Mouse (Mus musculus): ENCODE results near the gene Iqgap3. TPM values are rescaled to one million over a fixed set of nuclear protein-coding genes. Genes with fewer than 3 reads are reported as not detected.

Iqgap3 gene
- polyA plus RNA-seq, 1 experiment, result 20.1 TPM

DNA sequence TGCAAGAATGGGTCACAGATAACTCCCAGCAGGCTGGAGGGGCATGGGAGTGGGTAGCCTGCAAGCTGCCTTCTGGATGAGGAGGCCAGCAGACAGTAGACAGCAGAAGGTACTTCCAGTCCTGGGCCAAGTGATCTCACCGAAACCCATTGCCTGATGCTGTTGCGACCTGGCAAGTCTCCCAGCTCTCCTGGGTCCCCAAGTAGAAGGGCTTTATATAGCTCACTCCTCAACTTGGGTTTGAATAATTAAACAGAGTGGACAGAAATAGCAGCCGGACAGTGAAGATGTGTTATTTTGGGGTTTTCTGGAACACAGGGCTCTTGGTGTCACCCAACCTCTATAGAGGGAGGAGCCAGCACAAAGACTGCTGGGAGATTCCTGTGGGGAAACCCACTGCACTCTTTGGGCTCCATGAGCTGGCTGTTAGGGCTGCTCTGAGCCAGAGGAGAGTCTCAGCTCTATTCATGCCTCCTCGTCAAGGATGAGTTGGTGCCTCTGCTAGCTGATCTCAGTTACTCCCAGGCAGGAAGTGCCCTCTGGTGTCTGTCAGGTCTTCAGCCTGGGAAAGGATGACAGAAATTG lies 51.5 kb downstream of the Iqgap3 start:
- no peaks in the 10 kb centered on the region for H3K4me1 ChIP-seq (ENCODE audit: control insufficient read depth, insufficient read depth, low read length)
- H3K27ac ChIP-seq (ENCODE audit: insufficient read depth, low read length), result no peak overlapping the region
- TF ChIP-seq POLR2A (IDR thresholded peaks at IDR 0.05; ENCODE audit: low read depth, low read length), result no peak
- TF ChIP-seq CTCF (IDR thresholded peaks at IDR 0.05; ENCODE audit: borderline replicate concordance, insufficient read depth, low read length), result no peak
- no peak overlapping the region for H3K4me3 ChIP-seq (ENCODE audit: insufficient read depth, low read length)

DNA sequence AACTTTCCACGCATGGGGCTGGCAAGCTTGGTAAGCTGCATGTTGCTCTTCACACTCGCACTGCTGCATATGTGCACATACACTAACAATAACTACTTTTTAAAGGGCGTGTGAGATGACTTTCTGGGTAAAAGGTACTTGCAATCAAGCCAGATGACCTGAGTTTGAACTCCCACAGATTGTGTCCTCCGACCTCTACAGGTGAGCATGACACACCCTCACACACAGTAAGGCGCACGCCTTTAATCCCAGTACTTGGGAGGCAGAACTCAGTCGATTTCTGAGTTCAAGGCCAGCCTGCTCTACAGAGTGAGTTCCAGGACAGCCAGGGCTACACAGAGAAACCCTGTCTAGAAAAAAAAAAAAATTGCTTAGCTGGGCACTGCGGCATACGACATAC lies 54.6 kb downstream of the Iqgap3 start:
- H3K27ac ChIP-seq (ENCODE audit: insufficient read depth, low read length), result no peak overlapping the region
- H3K4me3 ChIP-seq (ENCODE audit: insufficient read depth, low read length), result no peak overlapping the region
- no peak for TF ChIP-seq POLR2A (IDR thresholded peaks at IDR 0.05; ENCODE audit: low read depth, low read length)
- TF ChIP-seq CTCF (IDR thresholded peaks at IDR 0.05; ENCODE audit: borderline replicate concordance, insufficient read depth, low read length), result no peak
- peaks cover 15% of the 10 kb centered on the region for H3K4me1 ChIP-seq (ENCODE audit: control insufficient read depth, insufficient read depth, low read length)

DNA sequence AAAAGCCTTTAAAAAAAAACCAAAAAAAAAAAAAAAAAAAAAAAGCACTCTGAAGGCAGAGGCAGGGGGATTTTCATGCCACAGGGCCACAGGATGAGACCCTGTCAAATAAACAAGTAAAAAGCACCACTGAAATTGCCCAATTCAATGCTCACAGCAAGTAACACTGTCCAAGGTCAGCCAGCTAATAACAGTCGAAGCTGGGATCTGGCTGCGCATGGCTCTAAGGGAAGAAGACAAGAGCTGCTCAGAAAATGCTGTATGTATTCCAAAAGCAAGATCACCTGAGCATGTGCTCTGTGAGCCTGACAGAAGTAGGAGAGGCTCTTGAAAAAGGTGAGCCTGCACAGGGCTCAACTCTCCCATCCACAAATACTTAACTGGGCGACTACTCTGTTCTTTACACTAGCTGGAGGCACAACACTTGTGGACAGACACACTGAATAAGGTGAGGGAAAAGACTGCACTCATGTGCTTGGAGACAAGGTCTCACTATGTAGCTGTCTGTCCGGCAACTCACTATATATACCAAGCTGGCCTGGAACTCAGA lies 55.2 kb downstream of the Iqgap3 start:
- TF ChIP-seq POLR2A (IDR thresholded peaks at IDR 0.05; ENCODE audit: low read depth, low read length), result no peak
- TF ChIP-seq CTCF (IDR thresholded peaks at IDR 0.05; ENCODE audit: borderline replicate concordance, insufficient read depth, low read length), result no peak
- Histone ChIP-seq H3K27ac (ENCODE audit: insufficient read depth, low read length) (no peak overlapping the region), H3K4me1 (ENCODE audit: control insufficient read depth, insufficient read depth, low read length) (peaks cover 17% of the 10 kb centered on the region), H3K4me3 (ENCODE audit: insufficient read depth, low read length) (no peak overlapping the region)

DNA sequence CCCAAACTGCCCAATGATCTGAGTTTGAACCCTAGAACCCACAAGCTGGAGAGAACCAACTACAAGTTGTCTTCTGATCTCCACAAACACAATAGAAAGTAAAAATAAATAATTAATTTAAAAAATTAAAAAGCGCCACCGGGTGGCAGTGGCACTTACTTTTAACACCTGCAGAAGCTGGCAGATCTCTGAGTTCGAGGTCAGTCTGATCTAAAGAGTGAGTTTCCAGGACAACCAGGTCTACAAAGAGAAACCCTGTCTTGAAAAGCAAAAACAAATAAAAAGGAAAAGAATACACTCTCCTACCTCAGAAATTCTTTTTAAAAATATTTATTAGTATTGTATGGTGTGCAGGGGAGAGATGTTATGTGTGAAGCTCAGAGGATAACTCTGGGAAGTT lies 56.0 kb downstream of the Iqgap3 start:
- peak overlapping the region; percentile 27 for H3K4me3 ChIP-seq (ENCODE audit: insufficient read depth, low read length)
- H3K27ac ChIP-seq (ENCODE audit: insufficient read depth, low read length), result peak overlapping the region; percentile 98
- peaks cover 17% of the 10 kb centered on the region for H3K4me1 ChIP-seq (ENCODE audit: control insufficient read depth, insufficient read depth, low read length)
- TF ChIP-seq CTCF (IDR thresholded peaks at IDR 0.05; ENCODE audit: borderline replicate concordance, insufficient read depth, low read length) (no peak), POLR2A (IDR thresholded peaks at IDR 0.05; ENCODE audit: low read depth, low read length) (no peak)

DNA sequence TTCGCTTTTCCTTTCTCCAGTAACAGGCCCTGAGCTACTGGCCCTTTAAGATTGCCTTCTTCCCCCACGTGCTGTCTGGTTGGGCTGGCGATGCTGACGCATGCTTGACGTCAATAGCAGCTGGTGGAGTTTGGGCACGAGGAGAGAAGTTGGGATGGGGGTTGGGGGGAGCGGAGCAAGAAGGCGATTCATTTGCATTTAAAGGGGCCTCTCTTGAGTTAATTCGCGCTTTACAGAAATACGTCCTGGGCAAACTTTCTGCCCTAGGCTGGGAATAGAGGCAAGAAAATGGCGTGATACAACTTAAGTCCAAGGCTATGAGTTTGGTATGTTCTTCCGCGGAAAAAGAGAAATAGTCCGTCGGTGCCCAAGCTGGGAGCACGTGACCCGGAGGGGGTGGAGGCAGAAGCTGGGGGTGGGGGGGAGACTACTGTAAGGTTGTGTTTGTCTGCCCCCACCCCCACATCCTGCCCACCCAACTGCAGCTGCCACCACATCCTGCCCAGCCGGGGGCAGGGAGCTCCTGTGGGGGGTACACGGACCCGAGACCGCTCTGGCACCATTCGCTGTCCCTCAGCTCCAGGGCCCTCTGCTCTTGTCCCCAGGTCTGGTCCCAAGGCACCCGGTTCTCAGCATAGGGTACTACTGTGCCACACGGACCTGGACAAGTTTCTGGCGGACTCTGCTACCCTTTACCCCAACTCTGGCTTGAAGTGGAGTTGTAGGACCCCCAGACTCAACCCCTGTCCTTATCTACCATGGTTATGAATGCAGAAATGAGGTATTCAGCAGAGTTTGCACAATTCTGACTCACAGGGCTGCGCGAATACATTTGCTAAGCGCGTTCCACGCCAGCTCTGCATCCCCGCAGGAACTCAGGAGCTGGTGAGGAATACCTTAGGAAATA lies 56.8 kb downstream of the Iqgap3 start:
- peak overlapping the region; percentile 98 for H3K27ac ChIP-seq (ENCODE audit: insufficient read depth, low read length)
- peaks cover 17% of the 10 kb centered on the region for H3K4me1 ChIP-seq (ENCODE audit: control insufficient read depth, insufficient read depth, low read length)
- peak overlapping the region; percentile 50 for H3K4me3 ChIP-seq (ENCODE audit: insufficient read depth, low read length)
- peak; percentile 42; the same call in 1 of the 2 replicates for TF ChIP-seq POLR2A (IDR thresholded peaks at IDR 0.05; ENCODE audit: low read depth, low read length)
- no peak for TF ChIP-seq CTCF (IDR thresholded peaks at IDR 0.05; ENCODE audit: borderline replicate concordance, insufficient read depth, low read length)

DNA sequence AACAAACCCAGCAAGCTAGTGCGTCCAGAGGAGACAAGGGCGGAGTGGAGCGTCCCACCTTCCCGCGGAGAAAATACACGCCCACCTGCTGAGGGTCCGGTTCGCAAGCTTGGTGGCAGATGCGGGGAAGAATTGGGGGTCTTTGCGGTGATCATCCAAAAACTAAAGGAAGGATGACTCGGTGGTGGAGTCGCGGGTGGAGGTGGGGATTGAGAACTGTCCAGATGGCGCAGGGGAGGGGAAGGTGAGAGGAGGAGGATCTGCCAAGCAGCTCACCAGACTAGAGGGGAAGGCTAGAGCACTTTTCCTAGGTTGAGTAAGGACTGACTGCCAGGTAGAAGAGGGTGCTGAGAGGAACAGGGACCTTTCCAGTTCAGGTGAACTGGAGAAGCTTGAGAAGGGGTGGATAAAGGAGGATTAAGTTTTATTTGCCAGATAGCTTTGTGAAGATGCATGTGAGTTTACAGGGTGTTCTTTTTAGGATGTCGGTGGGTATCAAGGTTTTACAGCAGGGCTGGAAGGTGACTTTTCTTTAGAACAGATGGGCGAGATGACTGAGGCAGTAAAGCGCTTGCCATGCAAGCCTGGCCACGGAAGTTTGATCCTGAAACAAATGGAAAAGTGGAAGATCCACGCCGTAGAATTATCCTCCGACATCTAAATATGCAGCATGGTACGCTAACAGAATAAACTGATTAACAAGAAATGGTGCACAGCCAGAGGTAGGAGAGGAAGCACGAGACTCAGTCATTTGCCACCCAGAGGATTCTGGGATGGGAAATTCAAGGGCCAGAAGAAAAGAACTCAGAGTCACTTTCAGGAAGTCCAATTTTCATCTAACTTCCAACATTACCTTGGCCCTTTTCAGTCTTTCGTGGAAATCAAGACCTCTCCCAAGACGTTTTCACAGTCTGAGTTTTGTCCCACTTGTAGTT lies 57.7 kb downstream of the Iqgap3 start:
- TF ChIP-seq POLR2A (IDR thresholded peaks at IDR 0.05; ENCODE audit: low read depth, low read length), result peak; percentile 14
- no peak for TF ChIP-seq CTCF (IDR thresholded peaks at IDR 0.05; ENCODE audit: borderline replicate concordance, insufficient read depth, low read length)
- Histone ChIP-seq H3K4me3 (ENCODE audit: insufficient read depth, low read length) (peak overlapping the region; percentile 50), H3K4me1 (ENCODE audit: control insufficient read depth, insufficient read depth, low read length) (peaks cover 17% of the 10 kb centered on the region), H3K27ac (ENCODE audit: insufficient read depth, low read length) (peak overlapping the region; percentile 98)

DNA sequence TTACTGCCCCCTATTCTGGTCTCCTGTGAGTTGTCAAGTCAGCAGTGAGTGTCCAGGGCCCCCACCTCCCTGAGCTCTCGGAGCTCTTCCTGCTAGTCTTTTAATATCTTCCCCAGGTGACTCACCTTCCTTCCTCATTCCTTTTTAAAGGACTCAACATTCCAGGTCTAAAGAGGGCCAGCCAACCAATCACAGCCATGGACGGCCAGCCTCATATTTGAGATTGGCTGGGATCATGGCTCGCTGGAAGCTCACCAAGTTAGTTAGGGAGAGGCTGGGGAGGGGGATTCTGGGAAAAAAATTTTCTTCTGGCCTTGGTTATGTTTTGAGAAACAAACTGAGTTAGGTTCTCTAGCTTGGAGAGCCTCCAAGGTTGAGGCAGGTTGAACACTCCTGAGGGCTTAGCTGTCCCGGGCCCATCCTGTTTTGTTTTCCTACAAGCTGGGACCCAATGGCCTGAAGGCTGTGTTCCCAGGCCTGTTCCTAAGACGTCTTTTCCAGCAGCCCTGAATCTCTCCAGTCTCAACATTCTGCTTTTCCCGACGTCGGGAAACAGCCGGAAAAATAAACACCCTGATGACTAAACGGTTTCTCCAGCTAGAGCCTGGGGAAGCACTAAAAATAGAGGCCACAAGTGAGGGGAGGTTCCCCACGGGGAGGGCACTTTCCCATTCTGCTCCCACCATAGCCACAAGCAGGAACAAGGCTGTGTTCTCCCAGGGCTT lies 58.6 kb downstream of the Iqgap3 start:
- Histone ChIP-seq H3K4me1 (ENCODE audit: control insufficient read depth, insufficient read depth, low read length) (peaks cover 17% of the 10 kb centered on the region), H3K27ac (ENCODE audit: insufficient read depth, low read length) (peak overlapping the region; percentile 98), H3K4me3 (ENCODE audit: insufficient read depth, low read length) (no peak overlapping the region)
- TF ChIP-seq CTCF (IDR thresholded peaks at IDR 0.05; ENCODE audit: borderline replicate concordance, insufficient read depth, low read length) (no peak), POLR2A (IDR thresholded peaks at IDR 0.05; ENCODE audit: low read depth, low read length) (peak; percentile 49)

DNA sequence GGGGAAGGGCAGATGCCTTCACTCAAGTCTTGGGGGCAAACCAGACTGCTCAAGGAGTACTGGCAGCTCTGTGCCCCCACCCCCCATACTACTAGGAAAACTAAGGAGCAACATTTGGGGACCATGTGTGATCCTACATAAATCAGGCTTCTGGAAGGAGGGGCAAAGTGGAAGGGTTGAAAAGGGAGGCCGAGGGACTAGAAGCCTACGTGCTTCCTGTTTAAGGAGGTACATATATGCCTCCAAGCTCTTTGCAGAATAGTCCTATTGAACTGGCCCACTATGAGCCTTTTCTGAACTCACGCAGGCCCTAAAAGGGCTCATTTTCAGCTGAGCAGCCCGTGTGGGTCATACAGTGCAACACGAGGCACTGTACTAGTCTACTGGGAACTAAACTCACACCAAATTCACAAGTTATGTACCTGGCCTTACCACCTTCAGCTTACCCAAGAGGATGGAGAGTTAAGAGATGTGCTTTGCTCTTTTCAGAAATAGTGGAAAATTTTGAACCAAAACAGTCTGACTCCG lies 59.2 kb downstream of the Iqgap3 start:
- Histone ChIP-seq H3K27ac (ENCODE audit: insufficient read depth, low read length) (peak overlapping the region; percentile 98), H3K4me1 (ENCODE audit: control insufficient read depth, insufficient read depth, low read length) (peaks cover 21% of the 10 kb centered on the region), H3K4me3 (ENCODE audit: insufficient read depth, low read length) (no peak overlapping the region)
- TF ChIP-seq POLR2A (IDR thresholded peaks at IDR 0.05; ENCODE audit: low read depth, low read length), result 0 out of 2 replicates have a peak, but pooled peaks have one; percentile 7
- TF ChIP-seq CTCF (IDR thresholded peaks at IDR 0.05; ENCODE audit: borderline replicate concordance, insufficient read depth, low read length), result no peak

Measured in embryonic fibroblast, embryonic 13.5 days (primary cell).